Mouse (Mus musculus) adrenal gland (tissue): Measurements from ENCODE around the gene Gm12184.

Experiments
- intact Hi-C: fragments of 180-260 bp; cut with DNase I; formaldehyde crosslinking; loops from one replicate; pipeline ENCODE4 v1.15.1; 2025

Gm12184 gene

GRCm38 (mm10) chr11:48782243-48782642 lies 44.2 kb downstream of the Gm12184 start:
- intact Hi-C loops, result no loop called here

GRCm38 (mm10) chr11:48779450-48779849 lies 47.0 kb downstream of the Gm12184 start:
- intact Hi-C loops, result loop anchor here (5.0 kb wide), 2 partner anchors 328 to 602 kb away; no protein-coding TSS in a partner anchor

- intact Hi-C loops, result loop anchor here (5.0 kb wide), 2 partner anchors 330 to 600 kb away; no protein-coding TSS in a partner anchor
Measured at GRCm38 (mm10) chr11:48777303-48777702, 49.2 kb downstream of the Gm12184 start.

GRCm38 (mm10) chr11:48776664-48777063 lies 49.8 kb downstream of the Gm12184 start:
- intact Hi-C loops, result loop anchor here (5.0 kb wide), 2 partner anchors 331 to 599 kb away; no protein-coding TSS in a partner anchor

GRCm38 (mm10) chr11:48775483-48775882 lies 51.0 kb downstream of the Gm12184 start:
- intact Hi-C loops, result loop anchor here (5.0 kb wide), 2 partner anchors 332 to 598 kb away; no protein-coding TSS in a partner anchor
